Mouse (Mus musculus) forebrain, embryonic 15.5 days (tissue): ENCODE results near the gene Gss. TPM values are rescaled to one million over a fixed set of nuclear protein-coding genes. Genes with fewer than 3 reads are reported as not detected.

Source experiments
- ATAC-seq: fragments of 200-750 bp; cut with Nextera tagmentation; replicated peaks from 2 replicates; pipeline ENCODE4 v1.8.0; 2017; ENCODE audit warnings: mild to moderate bottlenecking, moderate TSS enrichment, moderate library complexity
- H3K27ac ChIP-seq: fragments of 300-500 bp; sonication (generic); replicated peaks from 2 replicates; pipeline ENCODE4 v1.5.1; 2015; ENCODE audit warnings: mild to moderate bottlenecking, inconsistent platforms
- H3K27me3 ChIP-seq: fragments of 300-500 bp; sonication (generic); 2 replicates; pipeline ENCODE4 v1.6.1; 2015; ENCODE audit warnings: inconsistent platforms
- H3K36me3 ChIP-seq: fragments of 300-500 bp; sonication (generic); 2 replicates; pipeline ENCODE4 v1.6.1; 2015; ENCODE audit warnings: mild to moderate bottlenecking, inconsistent platforms
- H3K4me1 ChIP-seq: fragments of 300-500 bp; sonication (generic); 2 replicates; pipeline ENCODE4 v1.6.1; 2015; ENCODE audit warnings: inconsistent platforms
- H3K4me2 ChIP-seq: fragments of 300-500 bp; sonication (generic); replicated peaks from 2 replicates; pipeline ENCODE4 v1.6.1; 2015; ENCODE audit warnings: mild to moderate bottlenecking, inconsistent platforms
- H3K4me3 ChIP-seq: fragments of 300-500 bp; sonication (generic); 2 replicates; pipeline ENCODE4 v1.5.1; 2015; ENCODE audit warnings: mild to moderate bottlenecking, inconsistent platforms
- H3K9ac ChIP-seq: fragments of 300-500 bp; sonication (generic); replicated peaks from 2 replicates; pipeline ENCODE4 v1.6.1; 2015; ENCODE audit warnings: mild to moderate bottlenecking, inconsistent platforms
- H3K9me3 ChIP-seq: fragments of 300-500 bp; sonication (generic); 2 replicates; pipeline ENCODE4 v1.6.1; 2016; ENCODE audit warnings: inconsistent platforms
- WGBS: fragments of 180-500 bp; shearing (Covaris S2); methylation state at CpG from one replicate; pipeline ENCODE4 v1.1.7; 2015; ENCODE audit warnings: mixed read lengths; 5-methylcytosine and 5-hydroxymethylcytosine counted together
- polyA plus RNA-seq: library from polyadenylated mRNA; unstranded; fragments of >200 nt; fragmentation: Nextera tagmentation; extraction: Ambion mirVana; gene quantifications from 2 replicates; pipeline ENCODE4 v1.2.1, GENCODE M21; 2015

The Gss gene
- polyA plus RNA-seq, 1 experiment from 2014 or later: 12.8 TPM

DNA sequence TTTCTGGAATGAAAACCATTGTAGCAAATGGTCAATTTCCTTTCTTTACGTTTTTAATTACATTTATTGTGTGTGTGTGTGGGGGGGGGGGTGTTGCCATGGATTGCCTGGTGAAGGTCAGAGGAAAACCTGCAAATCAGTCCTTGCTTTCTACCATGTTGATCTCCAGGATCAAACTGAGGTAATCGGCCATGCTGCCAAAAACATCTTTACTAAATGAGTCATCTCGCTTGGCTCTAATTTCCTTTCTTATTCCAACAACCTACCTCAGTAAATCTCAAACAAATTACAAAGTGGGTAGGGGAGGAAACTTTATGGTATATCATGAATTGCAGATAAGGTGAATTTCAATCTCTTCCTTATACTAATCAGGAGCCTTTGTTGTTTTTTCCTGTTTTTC is 4.5 kb downstream of the Gss start:
- ATAC-seq: no peak
- Histone ChIP-seq H3K9ac (no peak overlapping the region), H3K4me1 (peaks cover 14% of the 10 kb centered on the region), H3K9me3 (no peaks in the 10 kb centered on the region), H3K4me2 (no peak overlapping the region), H3K27ac (no peak overlapping the region), H3K27me3 (no peaks in the 10 kb centered on the region), H3K4me3 (no peak overlapping the region), H3K36me3 (no peaks in the 10 kb centered on the region)
- 71% methylated on average over 3 of the region's 3 CpGs for WGBS

GRCm38 (mm10) chr2:155585486-155585885 is 7.1 kb downstream of the Gss start:
- H3K9ac ChIP-seq: no peak overlapping the region
- no peak overlapping the region for H3K4me3 ChIP-seq
- no peaks in the 10 kb centered on the region for H3K9me3 ChIP-seq
- H3K27ac ChIP-seq: no peak overlapping the region
- WGBS: 25% methylated on average over 10 of the region's 10 CpGs
- H3K27me3 ChIP-seq: no peaks in the 10 kb centered on the region
- no peaks in the 10 kb centered on the region for H3K4me1 ChIP-seq
- no peak for ATAC-seq
- H3K36me3 ChIP-seq: no peaks in the 10 kb centered on the region
- no peak overlapping the region for H3K4me2 ChIP-seq

- no peak for ATAC-seq
- no peaks in the 10 kb centered on the region for H3K4me1 ChIP-seq
- 66% methylated on average over 9 of the region's 9 CpGs for WGBS
- H3K27me3 ChIP-seq: no peaks in the 10 kb centered on the region
- no peaks in the 10 kb centered on the region for H3K9me3 ChIP-seq
- no peak overlapping the region for H3K4me3 ChIP-seq
- no peak overlapping the region for H3K9ac ChIP-seq
- H3K27ac ChIP-seq: no peak overlapping the region
- no peak overlapping the region for H3K4me2 ChIP-seq
- H3K36me3 ChIP-seq: no peaks in the 10 kb centered on the region
Observed at GRCm38 (mm10) chr2:155585082-155585481, 7.5 kb downstream of the Gss start.

DNA sequence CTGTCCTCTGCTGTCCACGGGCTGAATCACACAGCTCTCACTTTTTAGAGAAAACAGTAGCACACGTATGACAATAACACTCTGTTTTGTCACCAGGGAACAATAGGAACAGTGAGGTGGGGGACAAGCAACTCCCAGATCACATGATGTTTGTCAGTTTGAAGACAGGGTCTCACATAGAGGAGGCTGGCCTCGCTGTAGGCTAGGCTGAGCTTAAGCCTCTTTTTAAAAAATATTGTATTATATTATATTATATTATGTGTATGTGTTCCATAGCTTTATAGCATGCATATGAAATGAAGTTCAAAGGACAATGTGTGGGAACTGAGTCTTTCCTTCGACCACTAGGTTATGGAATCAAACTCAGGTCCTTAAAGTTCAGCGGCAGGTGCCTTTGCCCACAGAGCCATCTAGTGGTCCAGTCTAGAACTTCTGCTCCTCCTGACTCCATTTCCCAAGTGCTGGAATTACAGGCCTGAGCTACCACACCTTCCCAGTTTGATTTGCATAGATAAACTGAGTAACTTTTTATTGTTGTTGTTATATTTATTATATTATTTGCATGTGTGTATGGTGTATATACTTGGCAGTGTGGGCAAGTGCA is 8.6 kb downstream of the Gss start:
- Histone ChIP-seq H3K9me3 (no peaks in the 10 kb centered on the region), H3K27ac (no peak overlapping the region), H3K4me3 (no peak overlapping the region), H3K27me3 (no peaks in the 10 kb centered on the region), H3K36me3 (no peaks in the 10 kb centered on the region), H3K4me1 (no peaks in the 10 kb centered on the region), H3K4me2 (no peak overlapping the region), H3K9ac (no peak overlapping the region)
- 38% methylated on average over 5 of the region's 5 CpGs for WGBS
- ATAC-seq: peak; percentile 51; the same call in 1 of the 2 replicates

DNA sequence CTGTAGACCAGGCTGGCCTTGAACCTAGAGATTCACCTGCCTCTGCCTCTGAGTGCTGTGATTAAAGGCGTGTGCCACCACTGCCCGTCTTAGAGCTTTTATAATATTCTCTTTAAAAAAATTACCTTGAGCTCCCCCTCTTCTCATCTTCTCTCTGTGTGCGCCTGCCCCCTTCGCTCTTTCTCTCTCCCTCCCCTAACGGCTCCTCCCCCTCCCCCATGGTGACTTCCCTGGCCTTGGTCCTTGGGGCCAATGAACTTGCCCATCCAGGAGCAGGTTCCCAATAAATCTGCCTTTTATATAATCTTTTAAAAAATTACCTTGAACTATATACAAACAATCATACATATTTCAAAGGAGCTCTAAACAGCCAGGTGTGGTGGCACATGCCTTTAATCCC is 9.6 kb downstream of the Gss start:
- no peak overlapping the region for H3K9ac ChIP-seq
- no peaks in the 10 kb centered on the region for H3K4me1 ChIP-seq
- no peak overlapping the region for H3K27ac ChIP-seq
- no peaks in the 10 kb centered on the region for H3K36me3 ChIP-seq
- ATAC-seq: no peak
- H3K9me3 ChIP-seq: no peaks in the 10 kb centered on the region
- H3K4me2 ChIP-seq: no peak overlapping the region
- H3K27me3 ChIP-seq: no peaks in the 10 kb centered on the region
- no peak overlapping the region for H3K4me3 ChIP-seq
- 93% methylated on average over 5 of the region's 5 CpGs for WGBS

DNA sequence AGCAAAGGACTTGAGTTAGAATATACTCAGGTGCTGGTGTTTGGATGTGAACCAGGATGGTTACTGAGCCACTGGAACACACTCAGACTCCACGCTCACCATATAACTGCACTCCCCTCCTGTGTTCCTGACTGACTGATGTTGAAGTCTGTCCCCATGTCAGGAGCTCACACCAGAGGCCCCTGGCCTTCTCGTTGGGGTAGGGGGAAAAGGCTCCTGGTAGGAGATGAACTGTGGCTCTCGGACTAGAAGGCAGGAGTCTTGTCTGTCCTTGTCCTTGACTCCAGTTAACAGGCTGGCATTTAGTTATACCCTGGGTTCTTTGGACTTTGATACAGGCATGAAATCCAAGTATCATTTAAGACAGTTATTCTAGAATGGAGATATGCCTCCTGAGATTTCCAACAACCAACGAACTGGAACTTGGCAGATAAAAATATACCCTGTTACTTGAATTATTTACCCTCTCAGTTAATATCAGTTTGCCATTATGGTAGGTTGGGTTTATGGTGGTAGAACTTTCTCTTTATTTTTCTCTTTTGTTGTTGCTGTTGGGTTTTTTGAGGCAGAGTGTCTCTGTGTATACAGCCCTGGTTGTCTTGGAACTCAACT is 10.1 kb downstream of the Gss start:
- 79% methylated on average over 4 of the region's 4 CpGs for WGBS

GRCm38 (mm10) chr2:155580331-155580730 is 12.3 kb downstream of the Gss start:
- Histone ChIP-seq H3K27ac (no peak overlapping the region), H3K4me3 (no peak overlapping the region), H3K9me3 (no peaks in the 10 kb centered on the region), H3K4me1 (no peaks in the 10 kb centered on the region), H3K27me3 (no peaks in the 10 kb centered on the region), H3K4me2 (no peak overlapping the region), H3K9ac (no peak overlapping the region), H3K36me3 (no peaks in the 10 kb centered on the region)
- WGBS: 94% methylated on average over 3 of the region's 3 CpGs
- no peak for ATAC-seq

More for the DNA sequence above, 10.1 kb downstream of the Gss start:
- ATAC-seq: no peak
- Histone ChIP-seq H3K4me1 (no peaks in the 10 kb centered on the region), H3K9me3 (no peaks in the 10 kb centered on the region), H3K36me3 (no peaks in the 10 kb centered on the region), H3K9ac (no peak overlapping the region), H3K27ac (no peak overlapping the region), H3K27me3 (no peaks in the 10 kb centered on the region), H3K4me2 (no peak overlapping the region), H3K4me3 (no peak overlapping the region)

- Histone ChIP-seq H3K9ac (no peak overlapping the region), H3K36me3 (no peaks in the 10 kb centered on the region), H3K9me3 (no peaks in the 10 kb centered on the region), H3K4me1 (0 out of 2 replicates have a peak, but pooled peaks cover 5% of the 10 kb centered on the region), H3K27me3 (no peaks in the 10 kb centered on the region), H3K4me2 (no peak overlapping the region), H3K27ac (no peak overlapping the region), H3K4me3 (no peak overlapping the region)
- no peak for ATAC-seq
- WGBS: 87% methylated on average over 9 of the region's 9 CpGs
Observed at GRCm38 (mm10) chr2:155576656-155577055, 16.0 kb downstream of the Gss start.

DNA sequence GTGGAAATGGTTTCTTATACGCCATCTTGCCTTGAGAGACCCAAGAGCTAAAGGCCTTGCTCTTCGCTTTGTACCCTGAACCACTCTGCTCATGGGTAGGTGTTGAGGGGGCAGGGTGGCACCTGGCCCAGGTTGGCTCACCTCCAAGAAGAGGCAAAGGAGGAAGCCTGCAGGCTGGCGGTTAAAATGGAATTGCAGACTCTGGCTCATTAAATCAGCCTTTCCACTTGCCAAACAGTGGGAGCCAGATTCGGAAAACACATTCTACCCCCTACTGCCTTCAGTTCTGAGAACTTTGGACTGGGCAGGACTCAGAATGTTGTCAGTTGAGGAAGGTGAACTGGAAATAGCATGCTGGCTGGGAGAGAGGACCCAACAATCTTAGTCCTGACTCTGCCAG is 17.9 kb downstream of the Gss start:
- Histone ChIP-seq H3K4me3 (no peak overlapping the region), H3K4me2 (no peak overlapping the region), H3K4me1 (0 out of 2 replicates have a peak, but pooled peaks cover 5% of the 10 kb centered on the region), H3K9ac (no peak overlapping the region), H3K9me3 (no peaks in the 10 kb centered on the region), H3K36me3 (no peaks in the 10 kb centered on the region), H3K27ac (0 out of 2 replicates have a peak overlapping the region, but pooled peaks have one; percentile 36), H3K27me3 (no peaks in the 10 kb centered on the region)
- ATAC-seq: no peak
- 64% methylated on average over 4 of the region's 4 CpGs for WGBS

DNA sequence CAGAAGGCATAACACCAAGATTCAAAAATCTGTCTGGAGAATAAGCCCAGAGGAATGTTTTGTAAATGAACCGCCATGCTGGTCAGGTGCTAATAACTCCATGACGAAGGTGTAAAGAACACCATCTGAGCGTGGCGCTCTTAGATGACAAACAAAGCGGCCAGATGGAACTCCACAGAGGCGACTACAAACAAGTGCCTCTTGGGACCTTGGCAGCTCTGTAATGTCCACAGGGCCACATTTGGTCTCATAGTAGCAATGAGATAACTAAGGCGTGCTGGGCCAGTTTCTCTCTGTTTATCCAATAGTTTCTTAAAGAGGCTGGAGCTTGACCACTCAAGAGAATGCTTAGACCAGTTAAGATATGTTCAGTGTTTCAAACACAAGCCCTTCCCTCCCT is 18.6 kb downstream of the Gss start:
- no peak overlapping the region for H3K27ac ChIP-seq
- no peak overlapping the region for H3K4me2 ChIP-seq
- no peak for ATAC-seq
- no peaks in the 10 kb centered on the region for H3K36me3 ChIP-seq
- no peaks in the 10 kb centered on the region for H3K27me3 ChIP-seq
- 0 out of 2 replicates have a peak, but pooled peaks cover 5% of the 10 kb centered on the region for H3K4me1 ChIP-seq
- no peaks in the 10 kb centered on the region for H3K9me3 ChIP-seq
- 75% methylated on average over 7 of the region's 7 CpGs for WGBS
- H3K9ac ChIP-seq: no peak overlapping the region
- H3K4me3 ChIP-seq: no peak overlapping the region

GRCm38 (mm10) chr2:155573001-155573400 is 19.6 kb downstream of the Gss start:
- H3K4me1 ChIP-seq: 0 out of 2 replicates have a peak, but pooled peaks cover 5% of the 10 kb centered on the region
- no peak for ATAC-seq
- H3K27ac ChIP-seq: no peak overlapping the region
- H3K27me3 ChIP-seq: no peaks in the 10 kb centered on the region
- H3K4me3 ChIP-seq: no peak overlapping the region
- no peak overlapping the region for H3K4me2 ChIP-seq
- 92% methylated on average over 9 of the region's 9 CpGs for WGBS
- no peaks in the 10 kb centered on the region for H3K9me3 ChIP-seq
- H3K36me3 ChIP-seq: no peaks in the 10 kb centered on the region
- H3K9ac ChIP-seq: no peak overlapping the region

GRCm38 (mm10) chr2:155569223-155569807 is 23.3 kb downstream of the Gss start:
- Histone ChIP-seq H3K4me1 (no peaks in the 10 kb centered on the region), H3K36me3 (peaks cover 5% of the 10 kb centered on the region; the same call in 1 of the 2 replicates), H3K4me2 (no peak overlapping the region), H3K4me3 (no peak overlapping the region), H3K9me3 (no peaks in the 10 kb centered on the region), H3K27ac (no peak overlapping the region), H3K27me3 (no peaks in the 10 kb centered on the region), H3K9ac (no peak overlapping the region)
- no peak for ATAC-seq
- 5% methylated on average over 3 of the region's 3 CpGs for WGBS
